Mouse (Mus musculus) liver, embryonic 16.5 days (tissue): Measurements from ENCODE around the gene Eif2d. TPM values are rescaled to one million over a fixed set of nuclear protein-coding genes. Genes with fewer than 3 reads are reported as not detected.

Source experiments
- ATAC-seq: fragments of 200-750 bp; cut with Nextera tagmentation; 2 replicates; pipeline ENCODE4 v1.8.0; 2017; ENCODE audit warnings: low read depth, mild to moderate bottlenecking, moderate number of reproducible peaks, moderate library complexity
- H3K27ac ChIP-seq: fragments of 300-500 bp; sonication (generic); 2 replicates; pipeline ENCODE4 v1.5.1; 2014; ENCODE audit warnings: mild to moderate bottlenecking, low read length
- H3K27me3 ChIP-seq: fragments of 300-500 bp; sonication (generic); 2 replicates; pipeline ENCODE4 v1.6.1; 2014; ENCODE audit warnings: low read depth, low read length, mixed read lengths; ENCODE audit not compliant: control insufficient read depth, insufficient read depth
- H3K36me3 ChIP-seq: fragments of 300-500 bp; sonication (generic); 2 replicates; pipeline ENCODE4 v1.6.1; 2014; ENCODE audit warnings: mild to moderate bottlenecking; ENCODE audit not compliant: control insufficient read depth, insufficient read depth
- H3K4me1 ChIP-seq: fragments of 300-500 bp; sonication (generic); 2 replicates; pipeline ENCODE4 v1.6.1; 2014; ENCODE audit warnings: low read depth, low read length, mixed read lengths; ENCODE audit not compliant: control insufficient read depth
- H3K4me2 ChIP-seq: fragments of 300-500 bp; sonication (generic); 2 replicates; pipeline ENCODE4 v1.6.1; 2014; ENCODE audit warnings: low read depth, low read length, mixed read lengths
- H3K4me3 ChIP-seq: fragments of 300-500 bp; sonication (generic); 2 replicates; pipeline ENCODE4 v1.5.1; 2014; ENCODE audit warnings: low read depth, mild to moderate bottlenecking, low read length
- H3K9ac ChIP-seq: fragments of 300-500 bp; sonication (generic); 2 replicates; pipeline ENCODE4 v1.6.1; 2014; ENCODE audit warnings: low read depth, low read length
- H3K9me3 ChIP-seq: fragments of 300-500 bp; sonication (generic); replicated peaks from 2 replicates; pipeline ENCODE4 v1.6.1; 2016; ENCODE audit warnings: low read length; ENCODE audit not compliant: control insufficient read depth
- WGBS: fragments of 180-500 bp; shearing (Covaris S2); extraction: QIAGEN DNeasy Blood & Tissue Kit; methylation state at CpG from one replicate; pipeline ENCODE4 v1.1.7; 2014; ENCODE audit not compliant: insufficient replicate concordance; 5-methylcytosine and 5-hydroxymethylcytosine counted together
- polyA plus RNA-seq: library from polyadenylated mRNA; unstranded; fragments of >200 nt; fragmentation: Nextera tagmentation; extraction: Ambion mirVana; gene quantifications from 2 replicates; pipeline ENCODE4 v1.2.1, GENCODE M21; 2015

Eif2d gene
- 26.8 and 27.1 TPM in 2 replicates for polyA plus RNA-seq

GRCm38 (mm10) chr1:131153018-131153629 lies at the start of gene Eif2d:
Gene Eif2d, plus strand, starts transcription at chr1:131153181.
- H3K36me3 ChIP-seq, result no peaks in the 10 kb centered on the region
- peak within 1 kb of the TSS; percentile 90 for H3K4me3 ChIP-seq
- H3K9ac ChIP-seq, result peak within 1 kb of the TSS; percentile 78
- peak within 1 kb of the TSS; percentile 80 for H3K4me2 ChIP-seq
- H3K9me3 ChIP-seq, result no peaks in the 10 kb centered on the region
- ATAC-seq, result peak; percentile 99
- H3K27me3 ChIP-seq, result no peaks in the 10 kb centered on the region
- peak within 1 kb of the TSS; percentile 66 for H3K27ac ChIP-seq
- H3K4me1 ChIP-seq, result peaks cover 10% of the 10 kb centered on the region
- under 1% methylated on average over 27 of the region's 27 CpGs for WGBS

- Histone ChIP-seq H3K9me3 (no peaks in the 10 kb centered on the region), H3K4me3 (no peak overlapping the region), H3K4me1 (peaks cover 4% of the 10 kb centered on the region), H3K27me3 (no peaks in the 10 kb centered on the region), H3K9ac (no peak overlapping the region), H3K27ac (no peak overlapping the region), H3K4me2 (no peak overlapping the region), H3K36me3 (no peaks in the 10 kb centered on the region)
- ATAC-seq, result 0 out of 2 replicates have a peak, but pooled peaks have one; percentile 20
- WGBS, result 21% methylated on average over 10 of the region's 10 CpGs
Observed at GRCm38 (mm10) chr1:131103776-131104424, 49.1 kb upstream of the Eif2d start.

GRCm38 (mm10) chr1:131107575-131108308 lies 45.2 kb upstream of the Eif2d start:
- 57% methylated on average over 10 of the region's 10 CpGs for WGBS
- Histone ChIP-seq H3K4me1 (peaks cover 4% of the 10 kb centered on the region), H3K27me3 (no peaks in the 10 kb centered on the region), H3K9ac (no peak overlapping the region), H3K4me2 (no peak overlapping the region), H3K36me3 (no peaks in the 10 kb centered on the region), H3K9me3 (no peaks in the 10 kb centered on the region), H3K27ac (no peak overlapping the region), H3K4me3 (no peak overlapping the region)
- ATAC-seq, result peak; percentile 80

DNA sequence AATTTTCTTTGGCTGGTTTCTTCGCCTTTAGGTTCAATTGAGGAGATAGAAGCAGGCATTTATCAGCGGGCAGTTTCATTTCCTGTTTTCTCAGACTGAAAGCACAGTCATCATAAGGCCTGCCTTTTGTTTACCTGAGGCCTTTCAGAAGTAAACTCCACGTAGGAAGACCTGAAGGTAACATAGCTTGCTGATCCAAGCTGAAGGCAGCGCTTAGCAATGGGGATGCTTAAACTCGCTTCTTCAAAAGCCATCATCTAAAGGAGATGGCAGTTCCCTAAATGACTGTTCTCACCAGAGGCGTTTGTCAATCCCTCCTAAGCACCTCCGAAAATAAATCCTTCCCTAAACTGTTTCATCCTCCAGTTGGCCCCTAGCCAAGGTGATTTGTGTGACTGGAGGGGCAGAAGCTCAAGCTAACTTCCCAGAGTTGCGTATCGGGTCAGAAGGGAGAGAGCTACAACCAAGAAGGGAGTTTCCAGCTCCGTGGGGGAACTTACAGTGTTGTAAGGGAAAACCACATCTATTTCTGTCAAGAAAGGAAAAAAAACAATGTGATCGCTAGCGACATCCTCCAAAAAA lies 42.4 kb upstream of the Eif2d start:
- Histone ChIP-seq H3K27me3 (no peaks in the 10 kb centered on the region; the same call in 1 of the 2 replicates), H3K36me3 (no peaks in the 10 kb centered on the region), H3K9ac (no peak overlapping the region), H3K4me1 (no peaks in the 10 kb centered on the region; the same call in 1 of the 2 replicates), H3K27ac (0 out of 2 replicates have a peak overlapping the region, but pooled peaks have one; percentile 34), H3K4me2 (no peak overlapping the region), H3K9me3 (no peaks in the 10 kb centered on the region), H3K4me3 (no peak overlapping the region)
- ATAC-seq, result no peak
- 28% methylated on average over 12 of the region's 12 CpGs for WGBS

DNA sequence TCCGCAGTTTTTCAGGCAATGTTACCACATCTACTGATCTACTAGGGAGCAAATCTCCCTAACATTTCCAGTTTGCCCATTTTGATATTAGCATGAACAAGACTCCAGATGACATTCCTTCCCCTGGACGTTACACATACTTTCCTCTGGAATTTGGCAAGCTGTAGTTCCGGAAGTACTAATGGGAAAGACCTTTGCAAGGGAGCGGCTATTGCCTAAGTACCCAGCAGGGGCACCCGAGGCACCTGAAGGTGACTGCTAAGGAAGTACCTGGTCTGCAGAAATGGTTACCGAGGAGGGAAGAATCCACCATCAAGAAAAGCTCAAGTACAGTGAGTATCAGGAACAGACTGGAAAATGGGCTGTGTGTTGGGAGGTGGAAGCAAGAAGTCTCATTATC lies 40.4 kb upstream of the Eif2d start:
- Histone ChIP-seq H3K9ac (no peak overlapping the region), H3K9me3 (no peaks in the 10 kb centered on the region), H3K27ac (no peak overlapping the region), H3K36me3 (no peaks in the 10 kb centered on the region), H3K4me3 (no peak overlapping the region), H3K4me1 (no peaks in the 10 kb centered on the region; the same call in 1 of the 2 replicates), H3K27me3 (no peaks in the 10 kb centered on the region; the same call in 1 of the 2 replicates), H3K4me2 (no peak overlapping the region)
- 39% methylated on average over 6 of the region's 6 CpGs for WGBS
- no peak for ATAC-seq

- Histone ChIP-seq H3K36me3 (no peaks in the 10 kb centered on the region), H3K27ac (no peak overlapping the region), H3K4me1 (no peaks in the 10 kb centered on the region; the same call in 1 of the 2 replicates), H3K9ac (no peak overlapping the region), H3K9me3 (no peaks in the 10 kb centered on the region), H3K4me3 (no peak overlapping the region), H3K4me2 (no peak overlapping the region), H3K27me3 (no peaks in the 10 kb centered on the region; the same call in 1 of the 2 replicates)
- 7% methylated on average over 6 of the region's 6 CpGs for WGBS
- ATAC-seq, result no peak; the same call in 1 of the 2 replicates
Observed at GRCm38 (mm10) chr1:131115932-131116331, 37.0 kb upstream of the Eif2d start.

GRCm38 (mm10) chr1:131116430-131117011 lies 36.5 kb upstream of the Eif2d start:
- Histone ChIP-seq H3K4me3 (no peak overlapping the region), H3K9me3 (no peaks in the 10 kb centered on the region), H3K27me3 (no peaks in the 10 kb centered on the region; the same call in 1 of the 2 replicates), H3K36me3 (no peaks in the 10 kb centered on the region), H3K4me1 (no peaks in the 10 kb centered on the region; the same call in 1 of the 2 replicates), H3K4me2 (no peak overlapping the region), H3K9ac (no peak overlapping the region), H3K27ac (no peak overlapping the region)
- WGBS, result 40% methylated on average over 13 of the region's 13 CpGs
- no peak for ATAC-seq

DNA sequence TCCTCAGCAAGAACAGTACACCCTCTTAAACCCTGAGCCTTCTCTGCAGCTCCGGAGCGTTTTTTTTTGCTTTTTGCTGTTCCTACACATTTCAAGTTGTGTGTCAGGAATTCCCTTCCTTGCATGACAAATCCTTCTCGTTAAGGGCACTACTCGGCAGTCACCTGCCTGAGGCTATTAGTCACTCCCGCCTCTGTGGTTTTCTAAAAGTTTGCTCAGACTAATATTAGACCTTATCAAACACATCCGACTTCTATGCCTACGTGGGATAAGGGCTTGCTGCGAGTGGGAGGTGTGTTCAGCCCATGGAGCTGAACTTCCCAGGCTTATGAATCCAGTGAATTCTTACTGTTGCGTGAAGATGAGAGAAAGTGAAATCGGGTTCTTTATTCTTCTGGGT lies 34.5 kb upstream of the Eif2d start:
- no peak overlapping the region for H3K9ac ChIP-seq
- no peak for ATAC-seq
- H3K27ac ChIP-seq, result no peak overlapping the region
- H3K4me2 ChIP-seq, result no peak overlapping the region
- 37% methylated on average over 10 of the region's 10 CpGs for WGBS
- H3K9me3 ChIP-seq, result no peaks in the 10 kb centered on the region
- H3K27me3 ChIP-seq, result no peaks in the 10 kb centered on the region; the same call in 1 of the 2 replicates
- H3K36me3 ChIP-seq, result no peaks in the 10 kb centered on the region
- no peaks in the 10 kb centered on the region; the same call in 1 of the 2 replicates for H3K4me1 ChIP-seq
- no peak overlapping the region for H3K4me3 ChIP-seq
